Mouse (Mus musculus): ENCODE results near the gene Naa10.

Naa10 gene

GRCm38 (mm10) chrX:73921823-73922549 is at the start of gene Naa10, which contains the start of gene Arhgap4:
TSS of gene Naa10 (minus strand) at chrX:73921944.
TSS of gene Arhgap4 (minus strand) at chrX:73921870.
- peak; percentile 90 for DNase-seq

- no peak for DNase-seq
Measured at GRCm38 (mm10) chrX:73970781-73971180, 49.0 kb upstream of the Naa10 start.

- DNase-seq, result no peak
Measured at GRCm38 (mm10) chrX:73969729-73970128, 48.0 kb upstream of the Naa10 start.

DNA sequence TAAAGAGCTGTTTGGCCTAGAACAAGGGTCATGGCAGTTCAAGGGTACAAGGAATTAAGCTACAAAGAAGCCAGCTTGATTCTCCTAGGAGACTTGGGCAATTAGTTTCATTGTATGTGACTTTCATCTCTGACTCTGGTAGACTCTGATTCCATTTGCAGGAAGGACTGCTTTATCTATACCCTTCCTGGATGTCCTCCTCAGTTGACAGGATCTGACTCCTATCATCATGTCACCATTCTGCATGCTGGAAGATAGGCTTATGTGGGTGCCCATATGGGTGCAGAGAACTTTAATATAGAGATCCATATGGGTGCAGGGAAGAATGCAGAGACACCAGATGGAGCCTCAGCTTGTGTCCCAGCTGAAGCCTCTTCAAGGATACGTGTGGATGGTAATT is 47.4 kb upstream of the Naa10 start:
- no peak for DNase-seq

DNA sequence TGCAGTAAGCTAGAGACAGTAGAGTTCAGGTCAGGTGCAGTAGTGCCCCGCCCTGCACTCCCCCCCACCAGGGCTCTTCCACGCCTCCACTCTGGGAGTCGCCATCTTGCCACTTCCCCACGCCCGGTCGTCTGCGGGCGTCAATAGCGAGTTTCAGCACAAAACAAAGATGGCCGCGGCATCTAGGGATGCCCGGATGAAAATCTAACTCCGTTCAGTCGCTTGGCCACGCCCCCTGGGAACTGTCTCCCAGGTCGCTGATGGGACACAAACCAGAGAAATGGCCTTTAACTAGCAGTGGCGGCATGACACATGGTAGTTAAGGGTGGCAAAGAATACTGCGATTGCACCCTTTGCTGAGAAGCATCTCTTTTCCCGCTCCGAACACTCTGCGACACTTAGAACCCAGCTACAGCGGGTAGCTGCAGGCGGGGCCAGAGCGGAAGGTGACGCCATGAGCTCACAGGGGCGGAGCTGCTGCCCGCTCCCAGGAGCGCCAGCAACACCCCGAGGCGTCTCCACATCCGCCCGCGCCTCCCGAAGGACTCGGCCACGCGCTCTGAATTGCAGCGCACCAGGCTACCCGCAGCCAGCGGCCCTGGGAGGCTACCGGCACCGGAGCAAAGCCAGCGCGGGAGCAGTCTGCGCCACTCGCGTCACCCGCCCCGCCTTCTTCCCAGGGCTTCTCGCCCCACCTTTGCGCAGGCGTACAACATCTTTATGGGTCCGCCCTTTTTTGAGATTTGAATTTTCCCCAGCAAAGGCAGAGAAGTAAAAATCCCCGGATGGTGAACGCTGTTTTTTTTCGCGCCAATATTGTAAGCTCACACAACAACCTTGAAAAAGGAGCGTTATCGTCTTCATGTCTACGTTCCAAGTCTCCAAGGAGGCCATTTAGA is 45.7 kb upstream of the Naa10 start:
- DNase-seq, result peak; percentile 94

DNA sequence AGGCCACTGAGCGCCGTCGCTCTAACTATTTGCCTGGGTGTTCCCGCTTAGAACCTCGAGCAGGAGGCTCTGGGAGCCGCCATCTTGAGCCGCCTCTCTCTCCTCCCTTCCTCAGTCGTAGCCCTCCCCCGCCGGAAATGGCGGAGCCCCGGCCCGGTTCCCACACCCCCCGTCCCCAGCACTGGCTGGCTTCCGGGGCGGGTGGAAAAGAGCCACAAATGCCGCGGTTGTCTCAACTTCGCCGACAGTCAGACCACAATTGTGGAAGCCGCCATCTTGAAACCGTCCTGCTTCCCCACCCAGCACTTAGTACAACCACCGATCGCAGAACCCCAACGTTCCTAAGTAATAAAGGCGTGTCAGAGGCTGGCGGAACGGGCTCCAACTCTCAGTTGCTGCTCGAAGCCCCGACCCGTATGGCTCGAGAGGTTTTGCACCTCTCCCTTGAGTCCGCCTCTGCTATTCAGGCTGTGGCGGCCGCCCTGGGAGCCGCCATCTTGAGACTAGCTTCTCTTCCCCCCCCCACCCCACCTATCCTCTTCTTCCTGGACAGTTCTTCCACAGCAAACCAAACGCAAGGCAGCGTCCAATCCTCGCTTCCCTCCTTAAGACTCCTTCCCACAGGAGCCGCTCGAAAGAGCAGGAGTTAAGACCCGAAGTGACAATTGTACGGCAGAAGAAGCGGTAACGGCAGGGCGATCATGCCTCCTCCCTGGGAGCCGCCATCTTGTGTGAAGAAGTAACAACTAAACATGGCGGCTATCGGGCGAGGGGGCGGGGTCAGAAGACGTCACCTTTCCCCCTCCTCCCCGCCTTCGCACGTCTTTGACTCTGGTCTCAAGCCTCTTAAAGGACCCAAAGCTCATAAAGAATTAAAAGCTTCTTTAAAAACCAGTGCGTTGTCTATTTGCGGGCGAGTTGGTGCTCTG is 44.8 kb upstream of the Naa10 start, which contains the start of gene Hcfc1:
Hcfc1 (minus strand) TSS at position 110 of the 929 bp plus-strand sequence.
- DNase-seq, result peak; percentile 94

DNA sequence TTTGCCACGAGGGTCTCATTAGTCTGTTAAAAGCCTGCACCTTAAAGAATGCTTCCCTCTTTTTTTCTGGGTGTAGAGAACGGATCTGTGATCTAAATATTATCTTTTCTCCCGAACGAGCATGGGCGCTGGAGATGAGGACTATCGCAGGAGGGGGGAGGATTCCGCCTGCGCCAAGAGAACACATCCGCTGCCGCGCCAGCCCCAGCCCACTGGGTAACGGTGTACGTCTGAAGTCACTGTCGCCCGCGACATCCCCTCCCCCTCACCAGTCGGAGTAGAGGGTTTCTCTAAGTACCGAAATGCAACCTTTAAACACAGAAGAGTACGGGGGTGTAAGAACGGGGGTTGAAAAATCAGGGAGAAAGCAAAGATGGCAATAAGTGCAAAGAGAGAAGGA is 43.6 kb upstream of the Naa10 start:
- DNase-seq, result peak; percentile 65

DNA sequence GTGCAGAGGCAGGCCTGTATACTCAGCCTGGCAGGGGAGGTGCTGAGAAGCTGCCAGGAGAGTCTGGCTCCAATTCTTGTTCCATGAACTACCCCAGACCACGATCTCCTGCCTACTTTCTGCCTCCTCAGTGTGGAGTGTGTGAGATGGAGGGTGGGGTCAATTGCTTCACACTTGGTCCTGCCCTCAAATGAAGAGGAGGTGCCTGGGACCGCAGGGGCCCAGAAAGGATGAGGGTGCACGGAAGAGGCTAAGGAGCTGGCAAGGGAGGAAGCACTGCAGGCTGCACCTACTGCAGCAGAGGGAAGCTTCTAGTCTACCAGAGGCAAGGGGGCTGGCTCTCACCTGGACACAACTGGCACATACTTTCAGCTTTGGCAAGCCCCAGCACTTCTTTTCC is 42.6 kb upstream of the Naa10 start:
- DNase-seq, result no peak

DNA sequence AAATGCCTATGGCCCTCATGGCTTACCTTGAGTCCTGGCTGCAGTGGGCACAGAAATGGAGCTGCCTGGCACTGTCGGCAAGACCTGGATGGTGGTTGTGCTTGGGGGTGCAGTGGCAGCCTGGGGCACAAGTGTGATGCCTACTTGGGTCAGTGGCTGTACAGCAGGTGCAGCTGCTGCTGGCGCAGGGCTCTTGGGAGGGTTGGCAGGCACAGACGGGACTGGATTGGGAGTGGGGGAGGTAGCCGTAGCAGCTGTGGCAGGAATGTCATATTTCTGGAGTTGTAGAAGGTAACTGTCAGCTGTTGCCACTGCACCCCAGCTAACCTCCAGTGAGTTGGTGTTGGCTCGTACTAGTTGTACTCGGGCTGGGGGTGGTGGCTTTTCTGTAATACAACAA is 33.2 kb upstream of the Naa10 start:
- DNase-seq, result no peak

DNA sequence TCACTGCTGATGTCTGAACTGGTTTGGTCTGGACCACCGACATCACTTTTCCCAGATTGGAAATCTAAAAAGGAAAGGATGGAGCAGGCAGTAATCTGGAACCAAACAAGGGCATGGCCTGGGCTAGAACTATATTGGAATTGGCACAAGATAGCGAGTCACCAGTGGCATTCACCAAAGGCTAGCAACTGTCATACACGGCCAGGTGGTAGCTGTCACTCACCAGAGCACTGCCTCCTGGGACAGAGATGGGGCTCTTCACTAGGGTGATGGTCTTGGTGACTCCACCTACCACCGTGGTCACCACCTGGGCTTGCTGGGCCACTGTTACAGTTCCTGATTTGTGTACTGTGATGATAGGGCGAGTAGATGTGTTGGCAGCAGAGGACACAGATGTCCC is 30.9 kb upstream of the Naa10 start:
- DNase-seq, result no peak

- DNase-seq, result no peak
Measured at GRCm38 (mm10) chrX:73949341-73949740, 27.6 kb upstream of the Naa10 start.

DNA sequence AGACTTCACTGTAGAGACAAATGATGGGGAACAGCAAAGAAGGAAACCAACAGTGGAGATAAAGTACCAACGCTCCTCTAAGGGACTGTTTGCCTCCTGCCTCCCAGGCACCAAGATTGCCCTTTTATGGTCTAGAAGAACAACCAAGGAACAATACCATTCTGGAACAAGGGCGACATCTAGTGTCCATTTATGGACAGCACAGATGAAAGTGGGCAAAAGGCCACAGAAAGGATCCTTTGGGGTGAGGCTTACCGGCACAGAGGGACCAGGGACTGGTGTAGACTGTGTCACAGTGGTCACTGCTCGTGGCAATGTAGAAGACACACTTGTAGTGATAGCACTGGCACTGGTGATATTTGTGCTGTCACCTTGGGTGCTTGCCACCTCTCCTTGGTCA is 26.9 kb upstream of the Naa10 start:
- peak; percentile 85 for DNase-seq

DNA sequence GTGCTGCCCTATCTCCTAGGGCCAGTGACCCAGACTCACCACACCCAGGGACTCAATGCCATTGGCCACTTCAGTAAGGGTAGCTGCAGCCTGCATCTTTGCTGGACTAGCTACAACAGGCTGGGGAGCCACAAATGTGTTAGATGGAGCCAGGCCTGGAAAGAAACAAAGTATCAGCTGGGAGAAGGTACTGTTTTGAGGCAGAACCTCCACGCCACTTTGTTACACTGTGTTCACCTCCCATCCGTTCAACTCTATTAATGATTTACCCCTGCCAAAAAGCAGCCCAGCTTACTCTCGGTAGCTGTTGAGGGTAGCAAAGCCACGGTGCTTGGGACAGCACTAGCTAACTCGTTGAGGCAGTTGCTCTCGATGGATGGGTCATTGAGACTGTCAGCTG is 25.2 kb upstream of the Naa10 start:
- no peak for DNase-seq

GRCm38 (mm10) chrX:73942294-73942693 is 20.6 kb upstream of the Naa10 start:
- no peak for DNase-seq

GRCm38 (mm10) chrX:73941860-73942259 is 20.1 kb upstream of the Naa10 start:
- no peak for DNase-seq

GRCm38 (mm10) chrX:73931871-73932270 is 10.1 kb upstream of the Naa10 start:
- DNase-seq, result no peak

GRCm38 (mm10) chrX:73930402-73931062 is 8.8 kb upstream of the Naa10 start, which contains the start of gene Renbp:
TSS of gene Renbp (minus strand) at chrX:73930850.
- DNase-seq, result no peak

- DNase-seq, result no peak
Measured at GRCm38 (mm10) chrX:73922550-73922882, 772 bp upstream of the Naa10 start.

DNA sequence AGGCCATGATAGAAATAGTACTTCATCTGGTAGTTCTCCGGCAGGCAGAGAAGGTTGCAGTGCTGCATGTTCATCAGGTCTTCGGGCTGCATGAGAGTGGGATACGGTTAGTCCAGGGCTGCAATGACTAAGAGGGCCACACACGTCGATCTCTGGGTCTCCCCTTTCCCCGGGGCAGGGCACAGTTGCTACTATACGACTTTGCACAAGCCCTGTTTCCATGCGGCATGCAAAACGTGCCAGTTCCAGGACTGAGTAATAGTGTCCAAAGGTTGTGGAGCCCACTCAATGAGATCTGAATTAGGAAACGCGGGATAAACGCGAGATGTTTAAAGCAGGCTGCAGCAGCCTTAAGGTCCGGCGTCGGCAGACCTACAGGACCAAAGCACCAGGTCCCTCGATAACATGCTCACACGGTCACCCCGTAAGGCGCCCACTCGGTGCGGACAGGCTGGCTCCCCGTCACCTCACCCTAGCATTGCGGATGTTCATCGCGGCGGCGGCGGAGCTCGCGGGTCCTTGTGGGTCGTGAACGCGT is 390 bp downstream of the Naa10 start:
- DNase-seq, result no peak

- DNase-seq, result no peak
Measured at GRCm38 (mm10) chrX:73918631-73919030, 3.1 kb downstream of the Naa10 start.

DNA sequence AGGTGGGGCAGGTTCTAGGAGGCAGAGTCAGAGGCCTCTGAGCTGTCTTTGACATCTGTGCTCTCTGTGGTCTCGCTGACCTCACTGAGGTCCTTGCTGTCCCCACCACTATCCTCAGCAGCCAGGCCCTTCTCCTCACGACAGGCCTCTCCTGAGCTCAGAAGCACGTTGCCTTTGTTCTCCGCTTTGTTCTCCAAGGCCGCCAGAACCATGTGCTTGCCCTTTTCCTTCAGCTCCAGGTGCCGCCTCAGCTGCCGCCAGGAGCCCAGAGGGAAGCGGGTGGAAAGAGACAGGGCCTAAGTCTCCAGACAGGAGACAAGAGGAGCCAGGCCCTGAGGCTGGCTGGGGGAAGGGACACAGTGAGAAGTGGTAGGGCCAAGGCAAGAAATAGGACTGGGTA is 4.8 kb downstream of the Naa10 start:
- DNase-seq, result no peak
